Mouse (Mus musculus): Measurements from ENCODE around the gene Srd5a2. TPM values are rescaled to one million over a fixed set of nuclear protein-coding genes. Genes with fewer than 3 reads are reported as not detected.

Gene Srd5a2
- total RNA-seq, 2 experiments from 2014 or later: 0.32 TPM; not detected in 1

DNA sequence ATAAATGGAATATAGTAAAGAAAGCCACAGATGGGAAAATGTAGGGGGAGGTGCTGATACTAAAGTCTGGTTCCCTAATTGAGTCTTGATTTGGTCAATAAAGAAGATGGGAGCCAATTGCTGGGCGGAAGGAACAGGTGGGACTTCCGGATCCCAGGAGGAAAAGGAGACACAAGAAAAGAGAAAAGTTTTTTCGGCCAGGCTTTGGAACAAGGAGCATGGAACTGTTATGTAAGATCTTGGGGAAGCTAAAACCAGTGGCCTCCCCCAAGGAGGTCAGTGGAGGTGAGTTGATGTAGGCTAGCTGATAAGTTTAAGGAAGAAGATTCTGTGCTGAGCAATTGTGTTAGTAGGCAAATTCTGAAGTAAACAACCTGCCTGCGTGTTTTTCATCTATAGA, 56.5 kb downstream of the Srd5a2 start:
- intact Hi-C loops (cut with DNase I): no loop called here

DNA sequence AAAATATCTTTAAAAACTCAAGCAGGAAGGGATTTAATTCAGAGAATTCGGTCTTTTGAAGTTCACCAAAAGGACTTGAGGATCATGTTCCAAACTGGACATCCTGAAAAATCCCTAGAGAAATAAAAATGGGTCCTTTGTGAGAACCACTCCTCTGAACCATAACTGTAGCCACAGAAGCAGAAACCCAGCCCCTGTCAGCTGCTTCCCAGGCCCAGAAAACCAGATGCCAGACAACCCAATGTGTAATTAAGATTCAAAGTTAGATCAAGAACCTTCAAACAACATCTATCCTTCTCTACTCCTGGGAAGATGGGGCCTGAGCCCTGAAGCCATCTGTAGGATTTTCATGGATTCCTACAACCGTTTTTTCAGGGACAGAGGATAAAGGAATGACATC, 61.1 kb downstream of the Srd5a2 start:
- intact Hi-C loops (cut with DNase I): no loop called here
- DNase-seq (ENCODE audit: low spot score in 2 of 2): no peak

More for the DNA sequence above, 56.5 kb downstream of the Srd5a2 start:
- DNase-seq (ENCODE audit: low spot score in 2 of 2): no peak

DNA sequence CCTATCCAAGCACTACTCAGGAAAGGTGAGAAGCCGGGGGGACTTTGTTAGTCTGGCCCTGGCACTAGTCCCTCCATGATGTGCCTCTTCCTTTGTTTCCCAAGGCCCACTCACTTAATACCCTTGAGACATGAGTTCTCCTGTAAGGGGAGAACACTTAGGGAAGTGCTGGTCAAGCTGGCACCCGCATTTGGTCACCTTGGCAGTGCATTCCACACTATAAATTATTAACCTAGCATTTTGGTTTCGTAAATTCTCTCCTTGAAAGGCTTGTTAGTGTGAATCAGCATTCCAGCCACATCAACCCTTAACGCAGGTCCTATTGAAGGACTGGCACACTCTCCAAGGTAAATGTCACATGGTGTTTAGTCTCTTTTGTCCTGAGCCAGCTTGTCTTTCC, 61.8 kb downstream of the Srd5a2 start:
- no peak for DNase-seq (ENCODE audit: low spot score in 2 of 2)

DNA sequence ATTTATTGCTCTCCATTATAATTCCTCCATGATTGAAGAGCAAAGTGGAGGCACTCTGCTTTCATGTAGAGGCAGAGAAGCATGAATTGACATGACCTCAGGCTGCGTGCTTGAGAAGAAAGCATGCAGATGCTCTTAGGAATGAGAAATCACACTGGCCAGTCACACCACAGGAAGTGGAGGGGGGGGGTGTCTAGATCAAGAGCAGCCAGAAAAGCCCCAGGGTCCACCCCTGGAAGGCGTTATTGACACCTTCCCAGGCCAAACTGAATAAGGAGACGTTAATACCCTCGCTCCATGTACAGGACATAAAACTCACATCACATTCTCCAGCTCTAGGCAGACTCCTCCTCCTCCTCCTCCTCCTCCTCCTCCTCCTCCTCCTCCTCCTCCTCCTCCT, 63.2 kb downstream of the Srd5a2 start:
- intact Hi-C loops (cut with DNase I): no loop called here
- no peak for DNase-seq (ENCODE audit: low spot score in 2 of 2)

More for the DNA sequence above, 61.8 kb downstream of the Srd5a2 start:
- intact Hi-C loops (cut with DNase I): no loop called here

DNA sequence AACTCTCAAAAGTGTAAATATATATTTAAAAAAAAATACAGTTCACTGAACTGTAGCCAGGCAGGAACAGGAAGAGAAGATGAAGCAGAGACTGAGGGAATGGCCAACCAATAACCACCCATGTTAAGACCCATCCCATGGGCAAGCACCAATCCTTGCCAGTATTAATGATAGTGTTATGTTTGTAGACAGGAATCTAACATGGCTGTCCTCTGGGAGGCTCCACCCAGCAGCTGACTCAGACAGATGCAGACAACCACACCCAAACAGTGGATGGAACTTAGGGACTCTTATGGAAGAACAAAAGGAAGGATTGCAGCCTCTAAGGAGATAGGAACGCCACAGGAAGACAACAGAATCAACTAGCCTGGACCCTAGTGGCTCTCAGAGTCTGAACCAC, 64.8 kb downstream of the Srd5a2 start:
- no peak for DNase-seq (ENCODE audit: low spot score in 2 of 2)
- intact Hi-C loops (cut with DNase I): no loop called here

DNA sequence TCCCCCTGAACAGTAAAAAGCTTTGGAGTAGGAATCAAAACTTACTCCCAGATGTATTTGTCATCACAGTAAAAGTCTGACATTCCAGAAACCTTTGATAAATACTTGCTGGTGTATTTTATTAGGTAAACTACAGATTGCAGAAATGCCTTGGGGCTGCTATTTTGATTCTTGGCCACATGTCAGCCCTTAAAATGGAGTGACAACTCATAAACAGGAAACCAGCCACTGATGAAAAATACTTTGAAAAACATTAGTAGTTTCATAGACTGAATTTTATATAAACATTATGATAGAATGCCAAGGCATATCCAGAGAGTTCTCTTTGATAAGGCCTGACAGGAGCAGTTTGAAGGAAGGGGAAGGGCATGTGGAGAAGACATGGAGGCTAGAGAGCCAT, 71.7 kb downstream of the Srd5a2 start:
- intact Hi-C loops (cut with DNase I): no loop called here
- DNase-seq (ENCODE audit: low spot score in 2 of 2): no peak

DNA sequence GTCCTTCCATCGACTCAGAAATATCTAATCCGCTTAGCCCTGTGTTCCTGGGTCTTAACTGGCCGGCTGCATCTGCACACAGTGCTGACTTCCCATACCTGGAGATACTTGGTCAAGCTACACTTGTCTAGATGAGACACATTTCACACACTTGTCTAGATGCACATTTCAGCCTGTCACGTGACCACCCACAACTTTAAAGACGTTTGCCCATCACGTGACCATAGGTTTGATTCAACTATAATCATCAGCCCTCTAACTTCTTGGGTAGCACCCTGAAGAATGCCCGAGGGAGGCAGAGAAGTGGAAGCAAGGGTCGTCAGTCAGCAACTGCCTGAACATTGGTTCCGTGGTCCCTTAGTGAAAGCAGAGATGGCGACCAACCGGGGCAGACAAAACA, 75.1 kb downstream of the Srd5a2 start:
- intact Hi-C loops (cut with DNase I): no loop called here
- DNase-seq (ENCODE audit: low spot score in 2 of 2): no peak

DNA sequence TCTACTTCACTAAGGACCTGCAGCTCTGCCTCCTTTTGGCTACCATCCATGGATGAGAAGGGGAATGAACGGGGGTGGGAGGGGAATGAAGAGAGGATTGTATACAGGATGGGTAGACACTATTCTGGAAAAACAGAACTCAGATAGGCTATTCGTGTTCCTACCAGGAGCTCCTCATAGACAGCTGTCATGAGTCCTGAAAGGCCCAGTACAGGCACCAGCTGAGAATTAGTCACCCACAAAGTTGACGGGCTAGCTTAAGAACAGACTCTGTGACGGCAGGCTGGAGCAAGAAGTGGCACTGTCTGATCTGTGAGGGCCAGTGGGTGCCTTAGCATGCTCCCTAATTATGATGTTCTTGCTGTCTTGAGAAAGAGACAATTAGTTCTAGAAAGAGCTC, 76.4 kb downstream of the Srd5a2 start:
- intact Hi-C loops (cut with DNase I): no loop called here
- no peak for DNase-seq (ENCODE audit: low spot score in 2 of 2)

DNA sequence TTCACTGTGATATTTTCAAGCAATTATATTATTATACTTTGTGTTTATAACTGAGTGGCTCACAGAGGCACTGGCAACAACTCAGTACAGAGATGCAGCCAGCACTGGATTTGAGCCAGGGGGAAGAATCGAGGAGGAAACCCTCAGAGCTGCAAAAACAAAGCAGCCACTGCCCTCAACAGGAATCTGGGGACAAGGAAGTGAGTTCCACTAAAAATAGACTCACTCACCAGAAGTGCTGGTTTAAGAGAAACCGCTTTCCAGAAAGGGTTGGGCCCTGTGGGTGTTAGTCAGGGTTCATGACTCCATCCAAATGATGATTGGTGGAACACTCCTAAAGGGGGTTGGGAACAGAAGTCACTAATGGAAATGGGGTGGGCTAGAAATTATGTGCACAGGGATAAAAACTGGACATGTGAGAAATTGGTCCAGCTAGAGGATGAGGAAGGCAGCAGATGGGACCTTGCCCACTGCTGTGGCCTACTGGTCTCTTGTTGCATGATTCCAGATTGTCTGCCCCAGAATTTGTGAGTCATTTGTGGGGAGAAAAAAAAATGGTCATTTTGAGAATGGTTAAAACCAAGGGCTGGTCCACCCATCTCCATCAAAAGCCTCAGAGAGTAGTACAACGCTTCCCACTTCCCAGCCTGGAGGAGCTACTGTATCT, 77.2 kb downstream of the Srd5a2 start:
- intact Hi-C loops (cut with DNase I): no loop called here
- no peak for DNase-seq (ENCODE audit: low spot score in 2 of 2)

Other genes with a start within 250 kb of the Srd5a2 start
- 10 to 100 TPM; 81.7 to 82.3 TPM for gene Ehd3, start 243.8 kb downstream of the Srd5a2 start, total RNA-seq (2021)
- 10 to 100 TPM in 1 of 2 experiments, 1 to 10 TPM in 1; 5.5 to 14.9 TPM for gene Xdh, start 97.7 kb downstream of the Srd5a2 start, total RNA-seq (2021)
- gene Memo1, start 247.6 kb upstream of the Srd5a2 start, total RNA-seq (2021): 10 to 100 TPM; 38.0 to 53.5 TPM

Data from left cerebral cortex, postnatal 36 days (tissue).